Mouse (Mus musculus) testis, adult 2 months (tissue): ENCODE measurements at regions not wholly inside any gene's neighbourhood (a gene's known extent, or its start where the extent isn't known, plus 50 kb on each side); places are given as distances from the start of the nearest gene placed in this dataset.

Experiments used
- CTCF ChIP-seq: fragments of 200-500 bp; IDR thresholded peaks from 2 replicates; pipeline ENCODE4 v1.5.1; 2012; ENCODE audit warnings: low read depth, mild to moderate bottlenecking, inconsistent platforms, low read length, moderate library complexity; ENCODE audit not compliant: control insufficient read depth, insufficient read depth, insufficient replicate concordance
- POLR2A ChIP-seq: fragments of 200-500 bp; IDR thresholded peaks from 2 replicates; pipeline ENCODE4 v1.6.1; 2012; ENCODE audit warnings: low read depth, mild to moderate bottlenecking, inconsistent platforms, low read length, moderate library complexity; ENCODE audit not compliant: control insufficient read depth

GRCm38 (mm10) chr1:89015845-89016244 lies 54.4 kb upstream of the Sh3bp4 start:
- no peak for TF ChIP-seq POLR2A
- no peak for TF ChIP-seq CTCF
